Mouse (Mus musculus) erythroid progenitor cell, adult 5-6 weeks (primary cell): Measurements from ENCODE around the gene Susd6. TPM values are rescaled to one million over a fixed set of nuclear protein-coding genes. Genes with fewer than 3 reads are reported as not detected.

Experiments used
- ATAC-seq: replicated peaks from 2 replicates; pipeline ENCODE4 v1.8.0; 2016; ENCODE audit warnings: moderate number of reproducible peaks, mild to moderate bottlenecking, moderate TSS enrichment, inconsistent platforms; ENCODE audit not compliant: poor library complexity, low FRiP score, severe bottlenecking
- total RNA-seq, 2 experiments: library from RNA; stranded (forward) in 1 of 2; stranded (reverse) in 1 of 2; fragments of 150-400 nt in 1 of 2; fragments of 186-747, 209-891 nt in 1 of 2; gene quantifications; 2 replicates each; pipeline versions ENCODE4 v1.2.3 to v1.2.4; 2015 to 2017; ENCODE audit warnings: low replicate concordance in 2 of 2

Gene Susd6
- total RNA-seq, 2 experiments from 2014 or later = 39.8 to 67.7 TPM

GRCm38 (mm10) chr12:80861916-80862315, 71.6 kb downstream of the Susd6 start:
- no peak for ATAC-seq

GRCm38 (mm10) chr12:80863370-80863769, 73.1 kb downstream of the Susd6 start:
- ATAC-seq = no peak

- ATAC-seq = no peak
Observed at GRCm38 (mm10) chr12:80865175-80865574, 74.9 kb downstream of the Susd6 start.

GRCm38 (mm10) chr12:80866023-80866422, 75.7 kb downstream of the Susd6 start:
- ATAC-seq = no peak

- no peak for ATAC-seq
Observed at GRCm38 (mm10) chr12:80867083-80867482, 76.8 kb downstream of the Susd6 start.

- ATAC-seq = no peak
Observed at GRCm38 (mm10) chr12:80868401-80868800, 78.1 kb downstream of the Susd6 start.

GRCm38 (mm10) chr12:80877215-80878092, 87.1 kb downstream of the Susd6 start:
- ATAC-seq = no peak; the same call in 1 of the 2 replicates

GRCm38 (mm10) chr12:80878093-80878430, 87.8 kb downstream of the Susd6 start:
- no peak for ATAC-seq

GRCm38 (mm10) chr12:80878653-80879052, 88.3 kb downstream of the Susd6 start:
- no peak for ATAC-seq

- no peak for ATAC-seq
Observed at GRCm38 (mm10) chr12:80879267-80879666, 89.0 kb downstream of the Susd6 start.

- ATAC-seq = no peak
Observed at GRCm38 (mm10) chr12:80881121-80881520, 90.8 kb downstream of the Susd6 start.

- ATAC-seq = no peak
Observed at GRCm38 (mm10) chr12:80883278-80883677, 93.0 kb downstream of the Susd6 start.

- no peak for ATAC-seq
Observed at GRCm38 (mm10) chr12:80883881-80884280, 93.6 kb downstream of the Susd6 start.

GRCm38 (mm10) chr12:80885301-80886288, 95.3 kb downstream of the Susd6 start:
- ATAC-seq = no peak

- no peak for ATAC-seq
Observed at GRCm38 (mm10) chr12:80887036-80887435, 96.7 kb downstream of the Susd6 start.

GRCm38 (mm10) chr12:80889331-80889730, 99.0 kb downstream of the Susd6 start:
- ATAC-seq = no peak

GRCm38 (mm10) chr12:80891074-80891473, 100.8 kb downstream of the Susd6 start:
- no peak for ATAC-seq

- ATAC-seq = no peak
Observed at GRCm38 (mm10) chr12:80893720-80894494, 103.6 kb downstream of the Susd6 start.

GRCm38 (mm10) chr12:80894973-80895570, 104.8 kb downstream of the Susd6 start:
- peak; percentile 84 for ATAC-seq
